Mouse (Mus musculus): Measurements from ENCODE around the gene Ccdc6. TPM values are rescaled to one million over a fixed set of nuclear protein-coding genes. Genes with fewer than 3 reads are reported as not detected.
A peak's percentile ranks its signal among the peaks of the same experiment; 100 is the strongest.

The Ccdc6 gene
- polyA plus RNA-seq, 1 experiment from 2014 or later = 10.0 TPM

DNA sequence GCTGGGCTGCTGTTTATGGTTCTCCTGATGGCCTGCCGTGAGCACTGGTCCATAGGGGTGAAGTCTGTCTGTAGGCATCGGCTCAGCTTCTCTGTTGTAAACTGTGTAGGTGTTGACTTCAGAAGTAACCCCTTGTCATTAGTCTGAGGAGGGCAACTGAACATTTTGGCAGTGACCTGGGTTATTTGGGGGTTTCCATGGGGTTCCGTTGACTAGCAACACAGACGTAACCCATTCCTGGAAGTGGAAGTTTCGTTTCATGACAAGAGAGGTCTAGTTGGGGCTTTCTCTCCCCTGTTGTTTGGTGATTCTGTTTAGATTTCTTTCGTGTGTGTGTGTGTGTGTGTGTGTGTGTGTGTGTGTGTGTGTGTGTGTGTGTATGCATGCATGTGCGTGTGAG is 19.5 kb downstream of the Ccdc6 start:
- no peak overlapping the region for H3K9ac ChIP-seq (ENCODE audit: low read length)
- no peaks in the 10 kb centered on the region for H3K9me3 ChIP-seq (ENCODE audit: control insufficient read depth, low read length)
- H3K4me2 ChIP-seq (replicated peaks; ENCODE audit: low read depth) = no peak overlapping the region
- H3K27me3 ChIP-seq (ENCODE audit: control insufficient read depth, insufficient read depth, low read length) = no peaks in the 10 kb centered on the region
- H3K4me1 ChIP-seq (replicated peaks; ENCODE audit: control insufficient read depth, insufficient read depth) = peaks cover 8% of the 10 kb centered on the region; the same call in 1 of the 2 replicates
- DNase-seq (ENCODE audit: low spot score) = no peak
- H3K27ac ChIP-seq (replicated peaks) = no peak overlapping the region
- 88% methylated on average over 7 of the region's 7 CpGs for WGBS
- no peaks in the 10 kb centered on the region for H3K36me3 ChIP-seq (ENCODE audit: control insufficient read depth, insufficient read depth, low read length)
- H3K4me3 ChIP-seq (ENCODE audit: low read depth, low read length) = no peak overlapping the region
- TF ChIP-seq CTCF (IDR thresholded peaks at IDR 0.05; ENCODE audit: low read depth) (no peak), EP300 (optimal IDR thresholded peaks at IDR 0.05) (no peak)
- no peak for ATAC-seq (ENCODE audit: low FRiP score, low TSS enrichment)

DNA sequence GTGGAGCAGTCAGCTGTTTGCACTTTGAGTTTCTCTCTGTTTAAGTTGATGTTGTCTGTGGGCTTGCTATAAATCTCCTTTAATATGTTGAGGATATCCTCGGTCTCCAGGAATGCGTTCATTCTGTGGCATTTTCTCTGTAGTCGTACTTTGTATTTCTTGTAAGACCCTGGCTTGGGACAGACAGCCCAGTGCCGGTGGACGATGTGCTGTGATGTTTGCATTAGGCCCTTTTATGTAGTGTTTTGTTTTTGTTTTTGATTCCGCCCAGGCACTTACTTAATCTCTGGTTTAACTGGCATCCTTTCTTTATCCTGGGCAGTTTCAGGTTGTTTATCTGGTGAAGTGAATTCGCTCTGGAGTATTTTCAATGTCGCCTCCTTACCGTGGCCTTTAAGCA is 22.5 kb downstream of the Ccdc6 start:
- H3K4me3 ChIP-seq (ENCODE audit: low read depth, low read length) = no peak overlapping the region
- no peaks in the 10 kb centered on the region for H3K9me3 ChIP-seq (ENCODE audit: control insufficient read depth, low read length)
- DNase-seq (ENCODE audit: low spot score) (no peak), ATAC-seq (ENCODE audit: low FRiP score, low TSS enrichment) (no peak)
- H3K9ac ChIP-seq (ENCODE audit: low read length) = no peak overlapping the region
- H3K36me3 ChIP-seq (ENCODE audit: control insufficient read depth, insufficient read depth, low read length) = no peaks in the 10 kb centered on the region
- H3K27me3 ChIP-seq (ENCODE audit: control insufficient read depth, insufficient read depth, low read length) = no peaks in the 10 kb centered on the region
- H3K4me2 ChIP-seq (replicated peaks; ENCODE audit: low read depth) = no peak overlapping the region
- 28% methylated on average over 9 of the region's 9 CpGs for WGBS
- TF ChIP-seq CTCF (IDR thresholded peaks at IDR 0.05; ENCODE audit: low read depth) (no peak), EP300 (optimal IDR thresholded peaks at IDR 0.05) (no peak)
- H3K4me1 ChIP-seq (replicated peaks; ENCODE audit: control insufficient read depth, insufficient read depth) = peaks cover 8% of the 10 kb centered on the region; the same call in 1 of the 2 replicates
- no peak overlapping the region for H3K27ac ChIP-seq (replicated peaks)

DNA sequence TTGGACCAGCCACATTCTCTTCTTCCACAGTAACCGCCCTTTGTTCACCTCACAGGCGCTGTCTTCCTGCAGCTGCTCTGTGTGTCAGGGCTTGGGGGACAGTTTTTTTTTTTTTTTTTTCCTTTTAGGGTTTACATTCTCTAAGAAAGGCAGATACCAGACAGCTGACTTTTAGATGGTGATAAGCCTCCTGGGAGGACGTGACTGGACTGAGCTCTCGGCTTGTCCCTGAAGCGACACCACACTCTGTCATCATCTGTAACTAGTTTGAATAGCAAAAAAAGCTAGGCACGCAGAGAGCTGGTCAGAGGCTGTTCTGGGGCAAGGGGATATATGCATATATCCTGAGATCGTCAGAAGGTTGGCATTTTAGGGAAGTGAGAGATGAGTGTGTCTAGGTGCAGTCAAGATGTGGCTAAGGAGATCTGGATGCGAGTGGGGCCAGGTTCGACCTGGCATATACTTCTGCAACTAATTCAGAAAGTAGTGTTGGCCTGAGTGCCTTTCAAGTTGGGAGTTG is 23.0 kb downstream of the Ccdc6 start:
- Histone ChIP-seq H3K4me3 (ENCODE audit: low read depth, low read length) (no peak overlapping the region), H3K9ac (ENCODE audit: low read length) (no peak overlapping the region), H3K4me1 (replicated peaks; ENCODE audit: control insufficient read depth, insufficient read depth) (peaks cover 8% of the 10 kb centered on the region; the same call in 1 of the 2 replicates), H3K27me3 (ENCODE audit: control insufficient read depth, insufficient read depth, low read length) (no peaks in the 10 kb centered on the region), H3K4me2 (replicated peaks; ENCODE audit: low read depth) (no peak overlapping the region), H3K9me3 (ENCODE audit: control insufficient read depth, low read length) (no peaks in the 10 kb centered on the region), H3K27ac (replicated peaks) (no peak overlapping the region), H3K36me3 (ENCODE audit: control insufficient read depth, insufficient read depth, low read length) (no peaks in the 10 kb centered on the region)
- ATAC-seq (ENCODE audit: low FRiP score, low TSS enrichment) (no peak), DNase-seq (ENCODE audit: low spot score) (no peak)
- 47% methylated on average over 9 of the region's 9 CpGs for WGBS
- TF ChIP-seq EP300 (optimal IDR thresholded peaks at IDR 0.05) = no peak

- ATAC-seq (ENCODE audit: low FRiP score, low TSS enrichment) = peak; percentile 62
- no peaks in the 10 kb centered on the region for H3K36me3 ChIP-seq (ENCODE audit: control insufficient read depth, insufficient read depth, low read length)
- peak overlapping the region; percentile 24 for H3K9ac ChIP-seq (ENCODE audit: low read length)
- H3K4me3 ChIP-seq (ENCODE audit: low read depth, low read length) = no peak overlapping the region
- peak overlapping the region; percentile 83 for H3K27ac ChIP-seq (replicated peaks)
- peak overlapping the region; percentile 5; the same call in 1 of the 2 replicates for H3K4me2 ChIP-seq (replicated peaks; ENCODE audit: low read depth)
- H3K9me3 ChIP-seq (ENCODE audit: control insufficient read depth, low read length) = no peaks in the 10 kb centered on the region
- H3K4me1 ChIP-seq (replicated peaks; ENCODE audit: control insufficient read depth, insufficient read depth) = peaks cover 8% of the 10 kb centered on the region; the same call in 1 of the 2 replicates
- DNase-seq (ENCODE audit: low spot score) = no peak
- no peaks in the 10 kb centered on the region for H3K27me3 ChIP-seq (ENCODE audit: control insufficient read depth, insufficient read depth, low read length)
- 45% methylated on average over 17 of the region's 17 CpGs for WGBS
- TF ChIP-seq CTCF (IDR thresholded peaks at IDR 0.05; ENCODE audit: low read depth) = no peak
- TF ChIP-seq EP300 (optimal IDR thresholded peaks at IDR 0.05) = no peak
Observed at GRCm38 (mm10) chr10:70120671-70121405, 23.9 kb downstream of the Ccdc6 start.

GRCm38 (mm10) chr10:70121406-70121695 is 24.4 kb downstream of the Ccdc6 start:
- H3K36me3 ChIP-seq (ENCODE audit: control insufficient read depth, insufficient read depth, low read length) = no peaks in the 10 kb centered on the region
- H3K9me3 ChIP-seq (ENCODE audit: control insufficient read depth, low read length) = no peaks in the 10 kb centered on the region
- 55% methylated on average over 8 of the region's 8 CpGs for WGBS
- no peak overlapping the region for H3K4me3 ChIP-seq (ENCODE audit: low read depth, low read length)
- TF ChIP-seq EP300 (optimal IDR thresholded peaks at IDR 0.05) (no peak), CTCF (IDR thresholded peaks at IDR 0.05; ENCODE audit: low read depth) (no peak)
- ATAC-seq (ENCODE audit: low FRiP score, low TSS enrichment) = peak; percentile 76
- no peak overlapping the region for H3K9ac ChIP-seq (ENCODE audit: low read length)
- DNase-seq (ENCODE audit: low spot score) = peak; percentile 35
- H3K27me3 ChIP-seq (ENCODE audit: control insufficient read depth, insufficient read depth, low read length) = no peaks in the 10 kb centered on the region
- H3K4me2 ChIP-seq (replicated peaks; ENCODE audit: low read depth) = no peak overlapping the region; the same call in 1 of the 2 replicates
- H3K4me1 ChIP-seq (replicated peaks; ENCODE audit: control insufficient read depth, insufficient read depth) = peaks cover 8% of the 10 kb centered on the region; the same call in 1 of the 2 replicates
- peak overlapping the region; percentile 83 for H3K27ac ChIP-seq (replicated peaks)

DNA sequence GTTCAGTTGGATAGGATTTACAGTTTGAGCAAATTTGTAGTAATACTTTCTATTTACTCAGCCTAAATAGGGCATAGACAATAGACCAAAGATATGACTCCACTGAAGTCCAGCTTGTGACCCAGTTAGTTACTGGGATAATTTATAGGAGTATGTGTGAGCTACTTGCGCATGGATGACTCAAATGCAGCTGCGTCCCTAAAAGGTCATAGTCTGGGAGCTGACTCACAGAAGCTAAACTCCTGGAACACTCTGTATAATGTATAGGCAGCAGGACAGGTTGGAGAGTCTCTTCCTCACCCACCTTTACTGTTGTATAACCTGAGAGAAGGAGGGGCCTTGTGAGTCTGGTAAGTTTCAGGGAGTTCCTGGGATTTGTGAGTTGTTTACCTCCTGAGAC is 26.5 kb downstream of the Ccdc6 start:
- no peaks in the 10 kb centered on the region for H3K36me3 ChIP-seq (ENCODE audit: control insufficient read depth, insufficient read depth, low read length)
- 66% methylated on average over 2 of the region's 2 CpGs for WGBS
- peak; percentile 73 for ATAC-seq (ENCODE audit: low FRiP score, low TSS enrichment)

More for the DNA sequence above, 26.5 kb downstream of the Ccdc6 start:
- Histone ChIP-seq H3K4me3 (ENCODE audit: low read depth, low read length) (no peak overlapping the region), H3K4me1 (replicated peaks; ENCODE audit: control insufficient read depth, insufficient read depth) (peaks cover 8% of the 10 kb centered on the region; the same call in 1 of the 2 replicates), H3K4me2 (replicated peaks; ENCODE audit: low read depth) (no peak overlapping the region), H3K9ac (ENCODE audit: low read length) (no peak overlapping the region), H3K27ac (replicated peaks) (no peak overlapping the region), H3K27me3 (ENCODE audit: control insufficient read depth, insufficient read depth, low read length) (no peaks in the 10 kb centered on the region), H3K9me3 (ENCODE audit: control insufficient read depth, low read length) (no peaks in the 10 kb centered on the region)
- TF ChIP-seq CTCF (IDR thresholded peaks at IDR 0.05; ENCODE audit: low read depth) = no peak
- TF ChIP-seq EP300 (optimal IDR thresholded peaks at IDR 0.05) = no peak
- no peak for DNase-seq (ENCODE audit: low spot score)

Data from stomach, postnatal 0 days (tissue).